Mouse (Mus musculus) olfactory bulb, adult 2 months (tissue): ENCODE data around the gene Ntf5. TPM values are rescaled to one million over a fixed set of nuclear protein-coding genes. Genes with fewer than 3 reads are reported as not detected.
A peak's percentile ranks its signal among the peaks of the same experiment; 100 is the strongest.
"Not testable (repeated sequence)": the region's sequence is repeated elsewhere in the genome, so short reads cannot be mapped to it uniquely, and the experiment has no call there.

ENCODE experiments used
- H3K27ac ChIP-seq: fragments of 200-500 bp; 2 replicates; pipeline ENCODE4 v1.5.1; 2012; ENCODE audit warnings: low read depth, low read length; ENCODE audit not compliant: insufficient read depth
- H3K4me1 ChIP-seq: fragments of 200-500 bp; 2 replicates; pipeline ENCODE4 v1.6.1; 2012; ENCODE audit warnings: low read length; ENCODE audit not compliant: control insufficient read depth, insufficient read depth
- H3K4me3 ChIP-seq: fragments of 200-500 bp; 2 replicates; pipeline ENCODE4 v1.5.1; 2012; ENCODE audit warnings: mild to moderate bottlenecking, low read depth, low read length, moderate library complexity; ENCODE audit not compliant: insufficient read depth
- CTCF ChIP-seq: fragments of 200-500 bp; IDR thresholded peaks from 2 replicates; pipeline ENCODE4 v1.5.1; 2012; ENCODE audit warnings: low read depth, mild to moderate bottlenecking, low read length, moderate library complexity; ENCODE audit not compliant: insufficient read depth
- POLR2A ChIP-seq: fragments of 200-500 bp; IDR thresholded peaks from 2 replicates; pipeline ENCODE4 v1.6.1; 2012; ENCODE audit warnings: mild to moderate bottlenecking, low read depth, low read length, moderate library complexity; ENCODE audit not compliant: insufficient read depth
- WGBS: fragments of 180-500 bp; shearing (Covaris S2); methylation state at CpG from one replicate; pipeline ENCODE4 v1.1.7; 2018; 5-methylcytosine and 5-hydroxymethylcytosine counted together
- polyA plus RNA-seq: library from polyadenylated mRNA; stranded (reverse); fragments of >200 nt; gene quantifications from 2 replicates; pipeline ENCODE4 v1.2.4, GENCODE M21; 2012; ENCODE audit warnings: low replicate concordance; ENCODE audit not compliant: missing spikeins, insufficient read depth, insufficient read length

Gene Ntf5
- polyA plus RNA-seq, 1 experiment = not detected

DNA sequence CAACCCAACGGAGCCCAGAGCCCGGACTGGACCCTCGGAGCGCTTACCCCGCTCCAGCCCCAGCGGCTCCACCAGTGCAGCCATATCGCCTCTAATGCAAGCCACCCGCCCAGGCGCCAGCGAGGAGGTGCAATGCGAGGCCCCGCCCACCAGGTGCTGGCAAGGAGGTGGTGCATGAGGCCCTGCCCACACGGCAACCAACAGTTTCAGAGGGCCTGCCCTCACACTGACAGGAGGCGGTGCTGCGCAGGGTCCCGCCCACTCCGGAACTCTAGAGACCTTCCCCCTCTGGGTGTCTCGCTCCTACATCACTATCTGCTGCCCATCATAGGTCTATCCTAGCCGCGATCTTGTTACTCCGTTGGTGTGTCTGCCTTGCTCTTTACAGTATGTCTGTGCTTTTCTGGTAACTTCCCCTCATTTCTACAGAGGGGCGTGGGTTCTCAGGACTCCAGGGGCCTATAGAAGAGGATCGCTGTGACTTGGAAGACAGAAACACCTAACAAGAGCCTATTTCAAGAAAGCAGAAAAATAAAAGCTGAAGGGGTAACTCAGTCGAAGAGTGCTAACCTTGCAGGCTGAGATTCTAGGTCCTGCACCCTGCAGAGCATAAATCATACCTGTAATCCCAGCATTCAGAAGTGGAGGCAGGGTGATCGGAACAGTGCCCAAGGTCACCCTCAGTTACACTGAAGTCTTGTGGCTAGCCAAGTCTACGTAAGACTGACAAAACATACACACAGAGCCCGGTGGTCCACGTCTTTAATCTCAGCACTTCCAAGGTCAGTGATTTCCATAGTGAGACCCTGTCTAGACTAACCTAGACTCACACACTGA is 42.8 kb upstream of the Ntf5 start, which contains the start of gene Lin7b:
Gene Lin7b (minus strand): TSS at position 109 of the 837 bp plus-strand sequence.
- 11% methylated on average over 28 of the region's 28 CpGs for WGBS
- Histone ChIP-seq H3K4me1 (peaks cover 29% of the 10 kb centered on the region), H3K27ac (no peak within 1 kb of the TSS), H3K4me3 (peak within 1 kb of the TSS; percentile 66)
- TF ChIP-seq CTCF (no peak), POLR2A (no peak)

DNA sequence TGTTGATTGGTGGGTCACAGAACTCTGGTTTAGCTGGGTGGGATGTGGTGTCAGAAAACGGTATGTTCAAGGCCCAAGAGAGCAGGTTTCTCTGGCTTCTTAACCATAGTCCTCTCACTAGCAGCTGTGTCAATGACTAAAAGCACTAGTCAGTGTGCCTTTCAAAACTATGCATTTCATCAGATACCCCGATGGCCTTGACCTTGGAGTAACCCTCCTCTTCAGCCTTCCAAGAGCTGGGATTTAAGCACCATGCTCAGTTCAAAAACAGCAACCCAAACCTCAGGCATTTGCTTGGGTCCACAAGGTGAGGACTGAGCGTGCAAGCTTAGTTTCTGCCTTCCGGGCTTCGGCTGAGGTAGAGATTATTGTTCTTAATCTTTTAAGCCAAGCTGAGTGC is 41.1 kb upstream of the Ntf5 start:
- H3K27ac ChIP-seq = no peak overlapping the region
- WGBS = 87% methylated on average over 5 of the region's 5 CpGs
- H3K4me1 ChIP-seq = peaks cover 25% of the 10 kb centered on the region
- no peak overlapping the region for H3K4me3 ChIP-seq
- TF ChIP-seq POLR2A = no peak
- no peak for TF ChIP-seq CTCF

DNA sequence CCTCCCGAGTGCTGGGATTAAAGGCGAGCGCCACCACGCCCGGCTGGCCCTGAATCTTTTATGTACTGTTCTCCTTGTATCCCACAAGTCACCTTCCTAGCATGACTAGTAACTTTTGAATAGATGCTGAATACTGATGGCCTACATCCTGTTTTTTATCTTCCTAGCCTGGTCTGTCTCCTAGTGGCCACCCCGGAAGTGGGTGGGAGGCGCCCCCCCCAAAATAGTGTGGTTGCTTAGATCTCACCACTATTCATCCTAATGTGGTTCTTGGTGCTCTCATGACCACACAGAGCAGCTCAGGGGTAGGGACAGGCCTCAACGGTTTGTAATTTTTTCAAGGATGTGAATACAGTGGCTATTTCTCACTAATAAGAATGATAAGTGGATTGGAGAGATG is 38.9 kb upstream of the Ntf5 start:
- Histone ChIP-seq H3K4me1 (peaks cover 10% of the 10 kb centered on the region), H3K4me3 (no peak overlapping the region), H3K27ac (no peak overlapping the region)
- no peak for TF ChIP-seq POLR2A
- no peak for TF ChIP-seq CTCF
- WGBS = 93% methylated on average over 8 of the region's 8 CpGs

DNA sequence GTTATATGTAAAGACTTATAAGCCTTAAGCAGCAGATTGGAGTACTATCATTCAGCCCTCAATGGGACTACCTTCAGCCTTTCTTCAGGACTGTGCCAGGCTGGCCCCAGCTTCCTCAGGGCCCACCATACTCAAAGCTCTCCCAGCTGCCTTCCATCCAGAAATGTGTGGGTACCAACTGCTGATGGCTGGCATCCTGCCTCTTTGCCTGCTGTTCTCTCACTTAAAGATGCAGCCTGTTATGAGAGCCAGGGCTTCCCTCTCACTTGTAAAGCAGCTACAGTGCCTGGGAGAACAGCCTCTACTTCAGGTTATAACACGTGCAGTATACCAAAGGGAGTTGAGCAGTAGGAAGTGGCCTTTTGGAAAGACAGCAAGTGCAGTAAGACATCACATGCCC is 37.4 kb upstream of the Ntf5 start:
- no peak for TF ChIP-seq CTCF
- no peak for TF ChIP-seq POLR2A
- 67% methylated on average over 1 of the region's 1 CpGs for whole genome bisulfite sequencing
- H3K4me1 ChIP-seq = no peaks in the 10 kb centered on the region
- no peak overlapping the region for H3K4me3 ChIP-seq
- H3K27ac ChIP-seq = no peak overlapping the region

DNA sequence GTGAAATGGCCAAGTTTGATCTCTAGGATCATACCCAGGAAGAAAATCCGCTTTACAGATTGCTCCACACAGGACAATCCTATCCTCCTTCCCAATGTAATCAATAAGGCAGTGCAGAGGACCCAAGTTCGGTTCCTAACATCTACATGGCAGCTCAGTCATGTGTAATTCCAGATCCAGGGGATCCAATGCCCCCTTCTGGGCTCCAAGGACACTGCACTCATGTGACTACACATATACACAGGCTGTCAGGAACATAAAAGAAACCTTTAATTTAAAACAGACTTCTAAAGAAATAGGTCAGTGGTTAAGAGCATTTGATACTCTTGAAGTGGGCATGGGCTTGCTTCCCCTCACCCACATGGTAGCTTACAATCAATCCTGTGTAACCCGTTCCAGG is 27.4 kb upstream of the Ntf5 start:
- WGBS = 89% methylated on average over 3 of the region's 3 CpGs
- TF ChIP-seq CTCF = no peak
- TF ChIP-seq POLR2A = no peak
- no peak overlapping the region for H3K27ac ChIP-seq
- no peak overlapping the region for H3K4me3 ChIP-seq
- H3K4me1 ChIP-seq = no peaks in the 10 kb centered on the region

DNA sequence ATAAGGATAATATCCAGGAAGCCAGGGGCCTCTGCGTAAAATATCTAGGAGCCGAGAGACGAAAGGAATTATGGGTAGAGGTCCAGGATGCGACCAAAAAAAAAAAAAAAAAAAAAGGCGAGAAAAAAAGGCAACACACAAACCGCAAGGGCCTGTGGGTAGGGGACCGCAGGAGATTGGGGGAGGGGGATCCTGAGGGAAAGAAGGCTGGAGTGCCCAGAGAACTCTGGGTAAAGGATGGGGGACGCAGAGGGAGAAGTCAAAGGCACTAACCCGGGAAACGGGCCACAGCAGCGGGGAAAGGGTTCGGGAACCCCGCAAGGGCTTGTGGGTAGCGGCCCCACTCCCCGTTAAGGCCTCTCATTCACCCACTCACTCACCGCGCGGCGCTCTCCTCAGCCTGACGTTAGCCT is 18.4 kb upstream of the Ntf5 start:
- peak overlapping the region; percentile 88 for H3K27ac ChIP-seq
- H3K4me1 ChIP-seq = peaks cover 8% of the 10 kb centered on the region
- peak overlapping the region; percentile 81 for H3K4me3 ChIP-seq
- WGBS = under 1% methylated on average over 20 of the region's 20 CpGs
- TF ChIP-seq CTCF = no peak

DNA sequence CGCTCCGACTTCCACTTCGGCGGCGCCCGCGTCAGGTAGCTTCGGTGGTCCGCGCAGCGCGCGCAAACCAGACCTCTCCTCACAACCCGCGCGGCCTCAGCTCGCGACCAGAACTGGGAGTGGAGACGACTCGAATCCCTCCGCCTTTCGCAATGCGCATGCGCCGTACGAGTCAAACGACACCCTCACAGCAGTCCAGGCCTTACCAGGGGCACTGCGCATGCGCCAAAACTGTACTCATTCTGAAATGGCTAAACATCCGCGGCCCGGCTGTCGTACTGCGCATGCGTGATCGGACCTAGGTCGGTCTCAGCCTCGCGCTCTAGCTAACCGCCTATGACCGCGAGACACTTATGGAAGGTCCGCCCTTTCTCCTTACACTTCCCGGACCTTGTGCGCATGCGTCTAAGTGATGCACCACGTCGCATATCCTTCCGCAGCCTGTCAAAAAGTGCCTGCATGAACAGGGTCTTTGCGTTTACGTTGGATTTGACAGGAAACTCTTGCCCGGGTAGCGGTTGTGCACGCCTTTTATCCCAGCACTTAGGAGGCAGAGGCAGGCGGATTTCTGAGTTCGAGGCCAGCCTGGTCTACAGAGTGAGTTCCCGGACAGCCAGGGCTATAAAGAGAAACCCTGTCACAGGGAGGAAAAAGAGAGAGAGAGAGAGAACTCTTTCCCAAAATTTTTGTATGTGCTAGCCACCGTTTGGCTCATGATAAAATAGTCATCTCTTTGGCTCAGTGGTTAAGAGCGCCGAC is 17.7 kb upstream of the Ntf5 start, which contains the start of gene Snrnp70:
Gene Snrnp70 (minus strand): TSS at position 165 of the 759 bp plus-strand sequence.
- under 1% methylated on average over 60 of the region's 60 CpGs for WGBS
- Histone ChIP-seq H3K4me3 (peak within 1 kb of the TSS; percentile 81), H3K27ac (peak within 1 kb of the TSS; percentile 88), H3K4me1 (peaks cover 8% of the 10 kb centered on the region)
- TF ChIP-seq CTCF (no peak), POLR2A (peak; percentile 91)

DNA sequence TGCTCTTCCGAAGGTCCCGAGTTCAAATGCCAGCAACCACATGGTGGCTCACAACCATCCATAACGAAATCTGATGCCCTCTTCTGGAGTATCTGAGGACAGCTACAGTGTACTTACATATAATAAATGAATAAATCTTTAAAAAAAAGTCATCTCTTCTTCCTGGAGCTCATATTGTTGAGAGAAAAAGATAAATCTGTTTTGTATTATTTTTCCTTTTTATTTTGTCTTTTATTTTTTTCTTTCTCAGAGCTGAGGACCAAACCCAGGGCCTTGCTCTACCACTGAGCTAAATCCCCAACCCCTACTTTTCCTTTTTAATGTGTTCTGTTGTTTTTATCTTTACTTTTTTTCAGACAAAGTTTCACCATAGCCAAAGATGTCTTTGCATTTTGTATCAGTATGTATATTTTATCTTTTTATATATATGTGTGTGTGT is 17.1 kb upstream of the Ntf5 start:
- Histone ChIP-seq H3K27ac (peak overlapping the region; percentile 70; the same call in 1 of the 2 replicates), H3K4me3 (peak overlapping the region; percentile 52)
- under 1% methylated on average over 3 of the region's 3 CpGs for WGBS
- not testable (repeated sequence) for H3K4me1 ChIP-seq

DNA sequence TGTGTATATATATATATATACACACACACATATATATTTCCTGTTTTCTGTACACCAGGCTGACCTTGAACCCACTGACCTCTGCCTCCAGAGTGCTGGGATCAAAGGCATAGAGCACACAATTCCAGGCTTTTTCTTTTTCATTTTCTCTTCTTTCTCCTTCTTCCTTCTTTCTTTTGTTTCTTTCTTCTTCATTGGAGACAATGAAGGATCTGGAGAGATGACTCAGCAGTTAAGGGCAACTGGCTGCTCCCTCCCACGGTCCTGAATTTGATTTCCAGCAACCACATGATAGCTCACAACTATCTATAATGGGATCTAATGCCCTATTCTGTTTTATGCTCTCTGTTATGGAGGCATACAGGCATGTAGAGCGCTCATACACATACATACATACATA is 16.7 kb upstream of the Ntf5 start:
- Histone ChIP-seq H3K4me1 (peaks cover 8% of the 10 kb centered on the region), H3K4me3 (no peak overlapping the region), H3K27ac (no peak overlapping the region)
- TF ChIP-seq CTCF = no peak
- no peak for TF ChIP-seq POLR2A
- WGBS = 78% methylated on average over 2 of the region's 2 CpGs
